Mouse (Mus musculus) retina, postnatal 7 days (tissue): ENCODE measurements at regions not wholly inside any gene's neighbourhood (a gene's known extent, or its start where the extent isn't known, plus 50 kb on each side); places are given as distances from the start of the nearest gene placed in this dataset.
A peak's percentile ranks its signal among the peaks of the same experiment; 100 is the strongest.

ENCODE experiments used
- DNase-seq: peaks from one replicate; pipeline ENCODE4 v3.0.0-alpha.2; 2012; ENCODE audit warnings: low read depth, low spot score

DNA sequence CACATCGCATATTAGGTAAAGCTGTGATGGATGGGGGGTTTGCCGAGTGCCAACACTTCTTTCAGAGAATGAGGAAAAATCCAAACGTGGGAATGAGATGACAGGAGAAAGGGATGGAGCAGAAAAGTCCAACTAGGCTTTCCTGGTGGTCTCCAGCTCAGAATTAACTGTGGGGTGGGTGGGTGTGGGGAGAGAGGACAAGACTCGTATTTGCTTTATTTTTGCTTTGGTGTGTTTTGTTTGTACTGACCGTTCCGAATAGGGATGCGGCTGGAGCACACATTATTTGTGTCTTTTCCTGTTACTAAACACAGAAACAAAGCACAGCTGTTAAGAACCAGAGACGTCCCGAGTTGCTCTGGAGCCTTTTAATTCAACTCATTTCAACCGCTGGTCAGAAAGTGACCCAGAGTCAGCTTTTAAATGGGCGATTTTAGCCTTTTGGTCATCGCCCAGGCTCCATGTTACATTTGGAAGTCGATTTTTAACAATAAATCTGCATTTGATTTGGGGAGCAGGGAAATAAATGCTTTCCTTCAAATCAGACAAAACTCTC, 136.7 kb downstream of the Gm10295 start:
- no peak for DNase-seq

DNA sequence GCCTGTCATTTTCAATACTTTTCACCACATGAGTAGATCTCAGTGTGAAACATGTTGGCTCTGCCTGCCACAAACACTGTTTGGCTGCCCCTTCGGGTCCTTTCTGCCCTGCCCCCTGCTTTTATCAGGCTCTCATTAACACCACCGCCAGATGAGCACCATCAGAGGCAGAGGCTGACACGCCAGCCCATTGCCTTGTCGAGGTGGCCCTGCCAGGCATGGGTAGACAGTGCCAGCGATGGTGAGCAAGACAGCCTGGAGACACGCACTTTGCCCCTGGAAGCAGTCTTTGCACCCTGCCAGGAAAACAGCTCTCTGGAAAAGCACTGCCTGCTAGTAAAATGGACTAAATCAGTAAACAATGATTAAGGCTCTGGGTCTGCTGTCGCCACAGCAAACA, 158.2 kb downstream of the Gm10295 start:
- DNase-seq = no peak

DNA sequence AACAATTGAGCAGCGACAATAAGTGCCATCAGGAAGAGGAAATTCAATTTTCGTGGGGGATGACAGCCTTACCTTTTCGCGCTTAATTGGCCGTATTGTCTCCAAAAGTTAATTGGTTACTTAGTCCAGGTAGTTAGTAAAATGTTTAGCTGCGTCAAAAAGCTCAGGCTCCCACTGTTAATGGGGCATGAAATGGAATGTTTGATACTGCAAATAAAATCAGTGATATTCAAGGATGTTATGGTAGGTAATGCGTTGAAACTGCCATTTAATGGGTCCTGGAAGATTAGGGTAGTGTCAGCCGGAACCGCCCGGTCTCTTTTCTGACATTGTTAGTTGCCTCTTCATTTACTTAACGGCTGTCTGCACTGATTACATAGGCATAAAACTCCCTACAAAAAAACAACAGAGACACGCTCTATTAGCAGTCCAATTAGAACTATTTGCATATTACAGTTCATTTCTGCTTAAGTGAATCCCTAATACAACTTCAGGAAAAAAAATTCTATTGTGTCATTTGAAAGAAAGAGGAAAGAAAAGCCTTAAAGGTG, 161.0 kb downstream of the Gm10295 start:
- DNase-seq = no peak

DNA sequence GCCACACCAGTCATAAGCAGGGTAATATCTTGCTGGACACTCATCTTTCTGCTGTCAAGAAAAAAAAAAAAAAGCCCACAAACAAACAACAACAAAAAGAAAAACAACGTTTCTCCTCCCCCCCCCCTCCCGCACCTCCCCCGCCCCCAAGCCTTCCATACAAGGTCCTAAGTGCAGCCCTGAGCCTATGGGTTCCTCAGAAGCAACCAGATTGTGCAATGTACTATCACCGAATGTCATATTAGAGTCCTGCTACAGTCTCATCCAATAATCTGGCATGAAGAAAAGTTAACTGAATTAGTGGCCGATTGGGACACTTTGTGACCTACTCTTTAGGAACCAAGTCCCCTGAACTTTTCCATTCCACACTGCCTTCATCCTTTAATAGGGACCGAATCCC, 161.5 kb downstream of the Gm10295 start:
- no peak for DNase-seq

DNA sequence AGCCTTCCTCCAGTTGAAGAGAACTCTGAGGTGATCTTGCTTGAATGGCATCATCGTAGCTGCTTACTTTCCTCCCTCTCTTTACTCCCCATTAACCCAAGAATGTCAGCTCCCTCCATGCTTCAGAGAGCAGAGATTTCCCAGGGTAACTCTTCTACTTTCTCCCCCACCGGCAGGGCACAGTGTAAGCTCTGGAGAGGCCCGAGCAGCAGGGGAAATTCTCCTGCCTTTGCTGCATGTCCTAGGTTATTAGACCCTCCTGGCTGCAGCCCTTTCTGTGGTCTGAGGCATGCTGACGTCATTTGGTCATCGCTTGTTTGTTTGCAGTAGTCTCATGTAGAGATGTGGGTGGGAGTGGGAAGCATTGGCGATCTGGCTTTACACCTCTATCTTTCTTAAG, 163.2 kb downstream of the Gm10295 start:
- DNase-seq = no peak

DNA sequence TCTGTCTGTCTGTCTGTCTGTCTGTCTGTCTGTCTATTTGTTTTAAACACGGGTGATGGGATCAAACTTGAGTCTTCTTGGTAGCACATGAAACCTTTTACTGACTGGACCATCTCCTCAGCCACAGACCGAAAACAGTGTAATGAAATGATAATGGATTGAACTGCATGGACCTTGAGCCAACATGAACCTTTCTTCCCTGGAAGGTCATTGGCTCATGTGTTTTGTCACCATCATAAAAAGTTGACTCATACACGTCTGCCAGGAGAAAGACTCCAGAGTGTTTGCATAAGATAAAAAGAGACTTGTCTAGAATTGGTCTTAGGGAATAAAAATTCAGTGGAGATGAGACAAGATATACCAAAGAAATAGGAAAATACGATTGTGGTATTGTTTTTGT, 176.4 kb downstream of the Gm10295 start:
- DNase-seq = no peak

DNA sequence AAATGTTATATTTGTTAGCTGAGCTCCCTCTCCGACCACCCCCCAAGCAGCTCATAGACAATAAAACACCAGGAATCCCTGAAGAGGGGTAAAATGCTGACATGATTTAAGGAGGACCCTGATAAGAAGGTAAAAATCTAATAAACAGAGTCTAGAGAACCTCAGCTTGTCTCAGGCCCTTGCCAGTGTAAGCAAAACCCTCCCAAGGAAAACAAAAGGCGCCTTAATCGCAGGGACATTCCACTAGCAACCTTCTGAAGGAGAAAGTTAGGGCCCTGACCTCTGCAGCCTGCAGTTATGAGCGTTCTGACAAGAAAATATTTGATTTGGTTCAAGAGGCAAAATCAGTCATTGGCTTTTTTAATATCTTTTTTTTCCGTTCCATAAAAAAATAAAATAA, 212.2 kb downstream of the Gm10295 start:
- no peak for DNase-seq

GRCm38 (mm10) chr7:71129981-71130380, 221.3 kb downstream of the Gm10295 start:
- DNase-seq = no peak

GRCm38 (mm10) chr7:71128928-71129327, 222.4 kb downstream of the Gm10295 start:
- no peak for DNase-seq

GRCm38 (mm10) chr7:71121453-71121852, 229.8 kb downstream of the Gm10295 start:
- DNase-seq = no peak

- no peak for DNase-seq
Observed at GRCm38 (mm10) chr7:71120975-71121374, 230.3 kb downstream of the Gm10295 start.

GRCm38 (mm10) chr7:71119987-71120386, 231.3 kb downstream of the Gm10295 start:
- DNase-seq = no peak

DNA sequence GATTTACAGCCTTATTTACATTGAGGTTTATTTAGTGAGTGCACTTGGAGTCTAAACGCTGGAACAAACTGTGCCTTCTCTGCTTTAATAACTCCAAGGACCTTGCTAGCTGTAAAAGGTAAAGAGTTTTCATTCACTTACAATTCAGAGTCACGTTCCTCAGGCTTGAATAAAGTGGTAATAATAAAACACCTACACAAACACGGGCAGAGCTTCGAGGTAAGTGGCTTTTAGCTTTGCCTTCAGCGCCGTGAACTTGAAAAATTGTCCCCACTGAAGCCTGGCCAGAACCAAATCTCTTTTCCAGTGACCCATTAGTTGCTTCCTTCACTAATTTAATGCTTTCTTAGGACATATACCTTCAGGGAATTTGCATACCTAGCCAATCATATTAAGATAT, 244.2 kb downstream of the Gm10295 start:
- DNase-seq = no peak

GRCm38 (mm10) chr7:71100266-71100665, 251.0 kb downstream of the Gm10295 start:
- DNase-seq = no peak

DNA sequence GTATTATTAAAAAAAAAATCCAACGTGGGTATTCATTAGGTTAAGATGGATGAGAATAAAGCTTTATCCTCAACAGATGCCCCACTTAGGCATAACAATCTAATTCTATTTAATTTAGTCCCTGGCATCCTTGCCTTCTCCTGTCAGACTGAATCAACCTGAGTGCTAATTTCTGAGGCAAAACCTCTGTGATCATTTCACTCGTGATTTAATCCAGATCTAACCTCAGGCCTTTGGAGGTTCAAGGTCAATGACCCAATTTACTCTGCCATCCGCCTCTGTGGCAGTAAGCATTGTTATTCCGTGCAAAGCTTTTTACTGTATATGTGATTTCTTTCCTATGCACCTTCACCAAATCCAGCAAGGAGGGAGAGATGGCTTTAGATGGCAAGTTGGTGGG, 253.0 kb downstream of the Gm10295 start:
- peak; percentile 21 for DNase-seq

DNA sequence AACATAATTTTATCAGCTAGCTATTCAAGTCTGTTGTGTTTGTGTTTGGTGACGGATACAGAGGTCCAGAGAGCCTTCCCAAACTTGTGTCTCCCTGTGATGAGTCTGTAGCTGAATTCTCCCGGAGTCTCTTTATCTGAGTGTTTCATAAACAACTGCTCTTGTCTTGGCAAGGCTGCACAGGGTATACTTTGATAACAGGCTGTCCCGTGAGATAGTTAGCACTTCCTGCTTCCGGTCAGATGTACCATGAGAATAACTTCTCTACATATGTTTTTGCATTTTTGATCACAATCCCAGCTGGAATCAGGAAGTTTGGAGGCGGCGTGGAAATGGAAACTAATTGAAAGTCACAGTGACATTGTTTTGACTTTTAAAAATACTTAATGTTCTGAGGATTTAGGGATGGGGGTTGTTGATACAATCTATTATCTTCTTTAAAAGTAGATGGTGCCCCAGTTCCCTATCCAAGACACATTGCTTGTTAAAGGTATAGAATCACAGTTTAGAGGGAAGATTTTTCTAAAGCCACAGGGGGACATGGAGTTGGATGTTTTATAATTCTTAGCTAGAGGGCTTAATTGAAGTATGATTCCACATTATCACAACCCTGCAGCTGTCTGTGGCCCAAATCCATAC, 257.9 kb downstream of the Gm10295 start:
- DNase-seq = no peak

GRCm38 (mm10) chr7:71092825-71093224, 258.5 kb downstream of the Gm10295 start:
- DNase-seq = no peak

DNA sequence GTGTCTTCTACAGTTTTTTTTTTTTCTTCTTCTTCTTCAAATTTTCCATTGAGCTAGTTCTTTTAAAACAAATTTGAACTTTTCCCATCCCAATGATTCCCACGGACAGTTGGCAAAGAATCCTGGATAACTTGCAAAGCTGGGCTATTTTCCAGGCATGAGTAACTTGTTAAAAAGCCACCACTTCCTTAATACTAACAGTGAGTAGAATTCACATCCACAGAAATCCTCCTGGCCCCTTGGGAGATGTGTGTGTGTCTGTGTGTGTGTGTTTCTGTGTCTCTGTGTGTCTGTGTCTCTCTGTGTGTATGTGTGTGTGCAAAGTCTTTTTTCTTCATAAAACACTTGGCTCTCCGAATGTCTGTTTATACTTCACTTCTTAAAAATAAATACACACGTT, 259.0 kb downstream of the Gm10295 start:
- DNase-seq = no peak

DNA sequence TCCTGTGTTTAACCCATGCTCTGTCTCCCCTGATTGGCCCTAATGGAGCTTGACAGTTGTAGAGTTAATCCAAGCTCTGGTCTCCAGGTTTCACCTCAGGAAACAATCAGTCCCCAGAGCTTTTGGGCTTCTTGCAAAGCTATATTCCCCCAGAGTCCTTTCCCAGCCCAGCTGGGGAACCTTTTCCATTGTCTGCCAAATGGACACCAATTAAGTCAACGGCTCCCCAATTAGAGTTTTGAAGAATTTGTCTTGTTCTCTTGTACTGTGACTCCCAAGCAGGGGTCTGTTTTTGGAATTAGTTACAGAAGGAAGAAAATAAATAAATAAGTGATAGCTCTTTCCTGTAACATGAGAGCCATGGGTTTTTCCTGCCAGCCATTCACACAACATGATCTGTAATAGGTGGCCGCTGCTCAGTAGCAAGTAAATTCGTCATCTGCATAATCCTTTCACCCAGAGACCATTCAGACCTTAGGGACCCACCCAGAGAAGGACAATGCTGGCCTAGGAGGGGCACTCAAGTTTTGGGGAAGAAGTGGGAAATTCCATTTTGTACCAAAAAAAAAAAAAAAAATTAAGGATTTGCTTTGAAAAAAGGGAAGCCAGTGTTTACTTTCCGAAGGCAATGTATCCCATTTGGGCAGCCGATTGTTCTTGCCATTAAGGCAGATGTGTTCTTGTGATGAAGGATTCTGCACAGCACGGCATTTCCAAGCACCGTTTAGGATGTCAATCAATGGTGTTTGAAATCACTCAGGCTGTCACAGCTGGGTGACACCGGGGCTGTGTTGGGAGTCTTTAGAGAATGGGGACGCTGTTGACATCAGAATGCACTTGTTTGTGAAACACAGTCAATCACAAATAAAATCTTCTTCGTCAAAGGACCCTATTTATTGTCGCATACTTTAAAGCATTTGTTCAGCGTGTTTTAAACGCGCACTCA, 286.6 kb downstream of the Gm10295 start:
- no peak for DNase-seq

DNA sequence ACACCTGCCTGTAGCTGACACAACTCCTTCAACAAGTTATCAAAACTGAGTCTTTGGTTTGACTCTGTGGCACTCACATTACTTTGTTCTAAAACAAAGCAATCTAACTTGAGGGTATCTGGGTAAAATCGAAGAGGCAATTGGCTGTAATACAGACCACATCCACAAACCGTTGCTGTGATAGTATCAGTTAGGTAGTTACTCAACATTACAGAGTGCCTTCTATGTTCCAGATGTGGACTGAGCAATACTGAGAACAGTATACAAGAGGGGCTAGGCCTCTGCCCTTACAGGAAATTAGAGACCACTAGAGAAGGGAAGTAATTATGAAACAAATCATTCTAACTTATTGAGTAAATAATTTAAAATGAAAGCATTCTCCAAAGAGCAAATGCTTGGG, 300.5 kb downstream of the Gm10295 start:
- DNase-seq = no peak

DNA sequence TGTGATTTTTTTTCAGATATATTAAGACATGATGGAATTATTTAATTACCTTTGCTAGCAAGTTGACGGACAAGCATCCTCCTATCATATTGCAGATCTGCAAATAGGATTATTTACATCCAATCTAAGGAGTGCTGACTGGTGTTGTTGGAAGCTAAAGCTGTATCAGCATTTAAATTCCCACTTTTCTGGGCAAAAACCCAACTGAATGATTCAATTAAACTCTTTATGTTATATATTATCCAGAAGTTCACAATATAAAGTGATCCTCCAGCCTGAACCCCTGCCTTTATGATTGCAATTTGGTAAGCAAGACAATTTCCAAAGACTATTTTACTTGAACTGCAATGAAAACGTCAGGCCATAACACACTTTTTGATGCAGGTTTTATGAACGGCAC, 304.1 kb downstream of the Gm10295 start:
- DNase-seq = no peak

DNA sequence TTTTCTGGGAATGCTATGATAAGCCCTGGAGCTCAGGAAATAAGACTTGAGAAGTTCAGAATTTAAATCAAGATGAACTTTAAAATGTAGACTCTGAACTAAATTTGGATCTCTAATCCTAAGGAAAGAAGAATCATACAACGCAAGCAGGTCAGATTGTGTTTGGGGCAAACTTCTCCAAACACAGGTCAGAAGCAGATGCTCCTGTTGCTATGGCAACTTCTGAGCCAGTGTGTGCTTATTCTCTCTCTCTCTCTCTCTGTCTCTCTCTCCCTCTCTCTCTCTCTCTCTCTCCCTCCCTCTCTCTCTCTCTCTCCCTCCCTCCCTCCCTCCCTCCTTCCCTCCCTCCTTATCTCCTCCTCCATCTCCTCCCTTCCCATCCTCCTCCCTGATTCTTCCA, 304.7 kb downstream of the Gm10295 start:
- DNase-seq = no peak

GRCm38 (mm10) chr7:71043789-71044188, 307.5 kb downstream of the Gm10295 start:
- DNase-seq = no peak
